Mouse (Mus musculus) monocyte, adult 2 months (primary cell): ENCODE data around the gene Smad9.
"Not testable (repeated sequence)": the region's sequence is repeated elsewhere in the genome, so short reads cannot be mapped to it uniquely, and the experiment has no call there.

Experiments
- DNase-seq, 2 experiments: peaks; one replicate each; pipeline ENCODE4 v3.0.0; 2022; ENCODE audit warnings: low spot score in 2 of 2, low read depth in 1 of 2

Gene Smad9

GRCm38 (mm10) chr3:54756058-54756457 lies 676 bp downstream of the Smad9 start:
- no peak for DNase-seq

GRCm38 (mm10) chr3:54757446-54757845 lies 2.1 kb downstream of the Smad9 start:
- DNase-seq = no peak

- no peak for DNase-seq
These were observed 3.8 kb downstream of the Smad9 start for GRCm38 (mm10) chr3:54759211-54759610.

GRCm38 (mm10) chr3:54760321-54761115 lies 5.1 kb downstream of the Smad9 start:
- no peak for DNase-seq

- no peak for DNase-seq
These were observed 5.9 kb downstream of the Smad9 start for GRCm38 (mm10) chr3:54761258-54761657.

- no peak for DNase-seq
These were observed 9.0 kb downstream of the Smad9 start for GRCm38 (mm10) chr3:54764418-54764817.

- not testable (repeated sequence) for DNase-seq
These were observed 10.1 kb downstream of the Smad9 start for GRCm38 (mm10) chr3:54765521-54765920.

GRCm38 (mm10) chr3:54766034-54766433 lies 10.7 kb downstream of the Smad9 start:
- no peak for DNase-seq

GRCm38 (mm10) chr3:54766811-54767210 lies 11.4 kb downstream of the Smad9 start:
- DNase-seq = no peak

- no peak for DNase-seq
These were observed 13.2 kb downstream of the Smad9 start for GRCm38 (mm10) chr3:54768592-54768991.

GRCm38 (mm10) chr3:54769349-54770275 lies 14.2 kb downstream of the Smad9 start:
- DNase-seq = no peak

- DNase-seq = no peak
These were observed 18.2 kb downstream of the Smad9 start for GRCm38 (mm10) chr3:54773613-54774012.

GRCm38 (mm10) chr3:54775989-54776631 lies 20.7 kb downstream of the Smad9 start:
- no peak for DNase-seq

- DNase-seq = no peak
These were observed 35.2 kb downstream of the Smad9 start for GRCm38 (mm10) chr3:54790601-54791000.

GRCm38 (mm10) chr3:54791822-54792677 lies 36.7 kb downstream of the Smad9 start:
- DNase-seq = no peak

- DNase-seq = no peak
These were observed 38.4 kb downstream of the Smad9 start for GRCm38 (mm10) chr3:54793762-54794161.

GRCm38 (mm10) chr3:54795379-54795778 lies 40.0 kb downstream of the Smad9 start:
- no peak for DNase-seq

- DNase-seq = no peak
These were observed 40.4 kb downstream of the Smad9 start for GRCm38 (mm10) chr3:54795806-54796205.

GRCm38 (mm10) chr3:54797211-54797610 lies 41.8 kb downstream of the Smad9 start:
- no peak for DNase-seq

GRCm38 (mm10) chr3:54803713-54804112 lies 48.3 kb downstream of the Smad9 start:
- no peak for DNase-seq
